Mouse (Mus musculus) heart, embryonic 14.5 days (tissue): Measurements from ENCODE around the gene Catsperb. TPM values are rescaled to one million over a fixed set of nuclear protein-coding genes. Genes with fewer than 3 reads are reported as not detected.

Source experiments
- ATAC-seq: fragments of 200-750 bp; cut with Nextera tagmentation; 2 replicates; pipeline ENCODE4 v1.8.0; 2017; ENCODE audit warnings: low read depth, moderate TSS enrichment; ENCODE audit not compliant: insufficient number of reproducible peaks, insufficient read depth, low FRiP score
- H3K27ac ChIP-seq, 2 experiments: fragments of 200-500 bp in 1 of 2; fragments of 300-500 bp in 1 of 2; sonication (generic) in 1 of 2; replicated peaks in 1 of 2; 2 replicates each; pipeline ENCODE4 v1.5.1; 2012 to 2014; ENCODE audit warnings: low read depth in 2 of 2, low read length in 2 of 2, control low read depth in 1 of 2, mild to moderate bottlenecking in 1 of 2, mixed read lengths in 1 of 2; ENCODE audit not compliant: control insufficient read depth in 1 of 2, insufficient read depth in 1 of 2
- H3K27me3 ChIP-seq: fragments of 300-500 bp; sonication (generic); 2 replicates; pipeline ENCODE4 v1.6.1; 2014; ENCODE audit warnings: mild to moderate bottlenecking, low read length, control low read depth; ENCODE audit not compliant: control insufficient read depth, insufficient read depth
- H3K36me3 ChIP-seq: fragments of 300-500 bp; sonication (generic); 2 replicates; pipeline ENCODE4 v1.6.1; 2014; ENCODE audit warnings: mild to moderate bottlenecking, control low read depth, low read length, mixed read lengths; ENCODE audit not compliant: control insufficient read depth, insufficient read depth
- H3K4me1 ChIP-seq, 2 experiments: fragments of 200-500 bp in 1 of 2; fragments of 300-500 bp in 1 of 2; sonication (generic) in 1 of 2; 2 replicates each; pipeline ENCODE4 v1.6.1; 2012 to 2014; ENCODE audit warnings: low read length in 2 of 2, control low read depth in 1 of 2, mixed read lengths in 1 of 2; ENCODE audit not compliant: control insufficient read depth in 2 of 2, insufficient read depth in 2 of 2
- H3K4me2 ChIP-seq: fragments of 300-500 bp; sonication (generic); 2 replicates; pipeline ENCODE4 v1.6.1; 2014; ENCODE audit warnings: mild to moderate bottlenecking, low read length
- H3K4me3 ChIP-seq, 2 experiments: fragments of 200-500 bp in 1 of 2; fragments of 300-500 bp in 1 of 2; sonication (generic) in 1 of 2; 2 replicates each; pipeline ENCODE4 v1.5.1; 2012 to 2014; ENCODE audit warnings: low read length in 2 of 2, mild to moderate bottlenecking in 2 of 2, control low read depth in 1 of 2, low read depth in 1 of 2, moderate library complexity in 1 of 2; ENCODE audit not compliant: control insufficient read depth in 1 of 2, insufficient read depth in 1 of 2
- H3K9ac ChIP-seq: fragments of 300-500 bp; sonication (generic); 2 replicates; pipeline ENCODE4 v1.6.1; 2014; ENCODE audit warnings: mild to moderate bottlenecking, low read length
- H3K9me3 ChIP-seq: fragments of 300-500 bp; sonication (generic); 2 replicates; pipeline ENCODE4 v1.6.1; 2016; ENCODE audit warnings: low read length, control low read depth; ENCODE audit not compliant: control insufficient read depth
- WGBS: fragments of 180-500 bp; shearing (Covaris S2); extraction: QIAGEN DNeasy Blood & Tissue Kit; methylation state at CpG from one replicate; pipeline ENCODE4 v1.1.7; 2014; 5-methylcytosine and 5-hydroxymethylcytosine counted together
- microRNA-seq: library from miRNA; unstranded; fragments of <30 nt; microRNA quantifications from one replicate; pipeline ENCODE4, GENCODE M21; 2016
- polyA plus RNA-seq: library from polyadenylated mRNA; unstranded; fragments of >200 nt; fragmentation: Nextera tagmentation; extraction: Ambion mirVana; gene quantifications from 2 replicates; pipeline ENCODE4 v1.2.1, GENCODE M21; 2014

Gene Catsperb
- polyA plus RNA-seq, 1 experiment from 2014 or later: not detected

DNA sequence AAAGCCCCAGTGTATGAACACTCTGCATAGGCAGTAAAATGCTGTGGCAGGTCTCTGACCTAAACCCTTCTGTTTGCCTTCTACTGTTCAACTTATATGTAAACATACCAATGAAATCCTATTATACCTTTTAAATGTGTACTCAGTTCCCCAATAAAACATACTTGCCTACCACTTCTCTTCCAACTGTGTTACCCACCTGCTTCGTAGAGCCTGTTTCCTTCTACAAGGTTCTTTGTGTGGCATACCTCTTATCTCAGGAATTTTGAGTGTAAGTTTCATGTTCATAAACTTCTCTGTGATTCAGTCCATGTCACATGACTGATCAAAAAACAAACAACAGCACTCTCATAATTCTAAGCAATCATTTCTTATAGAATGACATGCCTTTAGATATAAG, 228.7 kb downstream of the Catsperb start:
- Histone ChIP-seq H3K27ac (no peak overlapping the region), H3K4me3 (no peak overlapping the region), H3K9ac (no peak overlapping the region), H3K27me3 (no peaks in the 10 kb centered on the region), H3K36me3 (no peaks in the 10 kb centered on the region), H3K4me2 (no peak overlapping the region), H3K9me3 (no peaks in the 10 kb centered on the region), H3K4me1 (no peaks in the 10 kb centered on the region)
- ATAC-seq: no peak
- 79% methylated on average over 1 of the region's 1 CpGs for WGBS

DNA sequence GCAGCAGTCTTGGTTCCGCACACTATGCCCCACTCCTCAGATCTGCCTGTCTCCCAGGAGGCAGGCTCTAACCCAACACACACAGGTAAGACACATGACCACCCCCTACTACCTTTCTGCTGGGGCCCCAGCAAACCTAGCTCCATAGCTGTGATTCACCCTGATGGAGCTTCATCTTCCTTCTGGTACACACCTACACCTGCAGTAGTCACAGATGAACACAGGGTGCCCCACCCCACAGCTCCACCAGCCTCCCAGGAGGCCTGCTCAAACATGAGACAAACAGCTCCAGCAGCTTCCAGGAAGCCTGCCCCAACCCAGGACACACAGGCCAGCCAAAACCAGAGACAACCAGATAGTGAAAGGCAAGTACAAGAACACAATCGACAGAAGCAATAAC, 263.0 kb downstream of the Catsperb start:
- no peak for ATAC-seq
- WGBS: 77% methylated on average over 2 of the region's 2 CpGs
- Histone ChIP-seq H3K4me1 (no peaks in the 10 kb centered on the region), H3K9ac (no peak overlapping the region), H3K9me3 (no peaks in the 10 kb centered on the region), H3K36me3 (no peaks in the 10 kb centered on the region), H3K4me3 (no peak overlapping the region), H3K27ac (no peak overlapping the region), H3K4me2 (no peak overlapping the region), H3K27me3 (no peaks in the 10 kb centered on the region)

Small RNA genes lying within 50 kb of the gene (microRNA-seq; reads per million reads assigned to microRNA genes)
- gene Gm24542: not detected
